Mouse (Mus musculus): ENCODE measurements around the gene Scube3.

Scube3 gene

GRCm38 (mm10) chr17:28135496-28135895, 6.4 kb upstream of the Scube3 start:
- DNase-seq: no peak

GRCm38 (mm10) chr17:28136266-28136665, 5.7 kb upstream of the Scube3 start:
- no peak for DNase-seq

DNA sequence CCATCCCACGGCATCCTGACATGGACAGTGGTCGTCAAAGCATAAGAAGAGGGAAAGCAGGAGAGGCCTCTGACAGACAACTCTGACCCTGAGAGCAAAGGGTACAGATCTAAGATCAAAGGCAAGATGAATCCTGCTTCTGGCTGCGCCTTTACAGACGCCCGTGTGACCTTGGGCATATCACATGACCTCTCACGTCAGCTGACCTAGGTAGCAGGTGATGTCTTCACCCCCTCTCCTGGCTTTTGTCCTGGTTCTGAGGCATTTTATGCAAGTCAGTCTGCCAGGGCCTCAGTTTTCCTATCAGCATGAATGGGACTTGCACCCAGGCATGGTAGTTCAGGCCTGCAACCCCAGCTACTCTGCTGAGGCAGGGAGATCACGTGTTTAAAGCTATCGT, 3.9 kb upstream of the Scube3 start:
- DNase-seq: no peak

GRCm38 (mm10) chr17:28138685-28139084, 3.3 kb upstream of the Scube3 start:
- DNase-seq: no peak

- no peak for DNase-seq
These were observed 1.3 kb upstream of the Scube3 start for GRCm38 (mm10) chr17:28140431-28141204.

- DNase-seq: no peak
These were observed 713 bp upstream of the Scube3 start for GRCm38 (mm10) chr17:28141205-28141650.

DNA sequence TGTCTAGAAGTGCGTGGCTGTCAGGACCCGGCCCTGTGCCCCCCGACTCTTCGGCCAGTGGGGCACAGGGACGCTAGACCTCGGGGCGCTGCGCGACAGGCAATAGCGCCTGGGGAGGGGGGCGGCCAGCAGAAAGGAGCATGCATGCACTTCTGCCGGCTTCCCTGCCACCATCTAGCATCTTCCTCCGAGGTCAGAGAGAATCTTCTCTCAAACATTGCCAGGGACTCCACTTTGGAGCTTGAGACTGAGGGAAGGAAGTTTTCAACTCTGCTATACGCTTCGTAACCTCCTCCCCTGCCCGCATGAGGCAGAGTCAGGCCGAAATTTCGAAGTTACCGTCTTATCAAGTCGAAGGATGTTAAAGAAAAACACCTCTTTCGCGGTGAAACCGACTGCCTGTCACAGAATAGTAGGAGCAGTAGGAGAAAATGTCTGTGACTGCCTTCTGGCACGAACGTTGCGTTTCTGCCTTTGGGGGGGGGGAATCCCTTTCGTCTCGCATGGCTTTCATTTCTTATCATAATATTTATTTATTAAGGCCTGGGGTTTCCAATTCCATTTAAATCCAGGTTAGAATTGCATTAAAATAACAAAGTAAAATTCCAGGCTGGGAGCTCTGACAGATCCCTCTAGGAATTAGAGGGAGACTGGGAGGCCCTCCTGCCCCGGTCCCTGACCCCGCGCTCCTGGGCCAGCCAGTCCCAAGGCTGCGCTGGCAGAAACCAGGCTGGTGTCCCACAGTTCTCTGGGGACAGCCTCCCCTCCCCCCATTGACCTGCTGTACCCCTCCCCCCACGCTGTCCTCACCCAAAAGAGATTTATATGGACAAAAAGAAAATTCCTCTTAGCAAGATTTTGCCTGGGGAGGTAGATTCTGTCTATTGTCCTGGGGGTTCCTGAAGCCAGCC, 1.0 kb downstream of the Scube3 start:
- no peak for DNase-seq

GRCm38 (mm10) chr17:28143751-28144150, 1.8 kb downstream of the Scube3 start:
- DNase-seq: no peak

GRCm38 (mm10) chr17:28144241-28144640, 2.3 kb downstream of the Scube3 start:
- no peak for DNase-seq

DNA sequence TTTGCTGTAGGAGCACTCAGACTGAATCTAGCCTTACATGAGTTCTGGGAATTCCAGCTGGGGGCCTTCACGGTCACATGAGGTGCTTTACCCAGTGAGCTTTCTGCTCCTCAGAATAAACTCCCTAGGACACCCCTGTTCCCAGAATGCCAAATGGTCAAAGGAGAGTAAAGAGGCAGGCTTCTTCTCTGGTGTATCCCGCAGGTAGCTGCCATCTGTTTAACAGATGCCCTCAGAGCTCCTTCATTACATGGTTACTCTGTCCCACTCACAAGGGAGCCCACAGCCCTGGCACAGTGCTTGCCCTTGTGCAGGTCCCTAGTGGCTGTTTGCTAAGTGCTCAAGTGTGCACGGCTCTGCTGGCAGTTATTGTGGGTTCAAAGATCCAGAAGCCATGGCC, 6.3 kb downstream of the Scube3 start:
- no peak for DNase-seq

DNA sequence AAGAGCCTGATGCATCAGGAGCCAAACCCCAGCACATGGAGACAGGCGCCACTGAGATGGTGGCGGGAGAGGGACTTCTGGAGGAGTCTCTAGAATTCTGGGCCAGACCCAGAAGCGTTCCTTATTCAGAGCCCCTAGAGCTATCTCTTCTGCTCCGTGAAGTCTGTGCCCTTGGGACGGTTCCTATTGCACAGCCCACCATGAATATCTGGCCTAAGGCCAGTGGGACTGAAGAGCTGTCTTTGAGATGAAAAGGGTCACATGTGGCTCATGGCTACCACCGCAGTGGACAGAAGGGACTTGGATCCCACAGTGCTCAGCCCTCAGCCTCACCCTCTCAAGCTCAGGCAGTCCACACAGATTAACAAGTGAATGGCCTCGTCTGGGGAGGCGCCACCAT, 7.8 kb downstream of the Scube3 start:
- DNase-seq: no peak

DNA sequence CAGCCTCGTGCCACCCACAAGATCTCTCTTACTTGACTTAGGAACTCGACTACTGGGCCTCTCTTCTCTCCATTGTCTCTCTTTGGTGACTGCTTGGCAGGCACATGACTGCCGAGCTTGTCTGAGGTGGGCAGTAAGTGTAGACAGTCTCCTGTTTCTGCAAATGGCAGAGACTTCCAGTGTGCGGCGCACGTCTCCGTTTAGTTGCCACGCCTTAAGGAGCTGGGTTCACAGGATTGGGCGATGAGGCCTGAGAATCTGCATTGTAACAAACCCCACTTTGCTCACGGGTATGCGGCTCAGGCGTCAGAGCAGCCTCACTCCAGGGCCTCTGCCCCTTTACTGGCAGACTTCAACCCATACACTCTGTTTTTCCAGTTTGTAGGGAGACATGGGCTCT, 8.5 kb downstream of the Scube3 start:
- no peak for DNase-seq

GRCm38 (mm10) chr17:28153095-28153494, 11.2 kb downstream of the Scube3 start:
- no peak for DNase-seq

GRCm38 (mm10) chr17:28154970-28155369, 13.0 kb downstream of the Scube3 start:
- DNase-seq: no peak

DNA sequence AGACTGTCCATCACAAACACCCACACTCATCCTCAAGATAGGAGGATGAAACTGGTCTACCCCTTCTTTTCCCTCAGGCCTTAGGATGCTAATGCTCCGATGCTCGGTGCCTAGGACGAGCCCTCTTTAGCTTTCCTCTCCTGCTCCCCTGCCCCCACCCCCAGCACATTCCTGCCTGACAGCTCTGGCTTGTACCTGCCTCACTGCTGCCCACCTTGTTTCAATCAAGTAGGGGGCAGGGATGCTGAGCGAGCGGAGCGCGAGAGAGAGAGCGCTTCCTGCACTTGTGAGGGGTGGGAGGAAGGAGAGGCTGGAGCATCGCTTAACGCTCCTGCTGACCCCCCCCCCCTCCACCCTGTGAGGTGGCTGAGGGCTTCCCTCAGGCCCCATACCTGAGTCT, 18.4 kb downstream of the Scube3 start:
- DNase-seq: no peak

GRCm38 (mm10) chr17:28161310-28161881, 19.5 kb downstream of the Scube3 start:
- no peak for DNase-seq

GRCm38 (mm10) chr17:28163666-28164065, 21.7 kb downstream of the Scube3 start:
- peak; percentile 54 to 77 for DNase-seq

DNA sequence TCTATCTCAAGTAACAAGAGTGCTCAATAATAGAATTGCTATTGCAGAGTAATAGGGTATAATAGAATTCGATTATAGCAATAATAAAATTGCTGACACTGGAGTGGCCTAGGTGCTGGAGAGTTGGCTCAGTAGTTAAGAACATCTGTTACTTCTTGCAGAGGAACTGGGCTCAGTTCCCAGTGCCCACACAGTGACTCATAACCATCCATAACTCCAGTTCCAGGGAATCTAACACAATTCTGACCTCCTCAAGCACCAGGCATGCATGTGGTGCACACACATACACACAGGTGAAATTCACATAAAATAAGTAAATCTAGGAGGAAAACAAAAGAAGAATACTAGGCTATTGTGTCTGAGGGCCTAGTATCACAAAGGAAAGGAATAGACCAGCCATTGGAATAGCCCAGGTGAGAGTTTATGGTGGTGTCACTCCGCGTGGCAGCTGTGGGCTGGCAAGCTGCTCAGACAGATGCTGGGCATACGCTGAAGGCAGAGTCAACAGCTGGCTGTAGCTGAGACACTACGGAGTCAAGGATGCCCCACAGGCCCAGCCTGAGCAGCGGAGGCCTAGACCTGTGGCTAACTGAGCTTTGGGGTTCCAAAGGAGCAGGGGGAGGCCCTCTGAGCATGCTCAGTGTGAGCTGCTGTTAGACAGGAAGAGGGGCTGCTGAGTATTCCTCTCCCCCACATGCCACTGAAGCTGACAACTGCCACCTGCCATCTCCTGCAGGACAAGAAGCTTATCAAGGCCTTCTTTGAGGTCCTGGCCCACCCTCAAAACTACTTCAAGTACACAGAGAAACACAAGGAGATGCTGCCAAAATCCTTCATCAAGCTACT, 28.7 kb downstream of the Scube3 start:
- DNase-seq: no peak

DNA sequence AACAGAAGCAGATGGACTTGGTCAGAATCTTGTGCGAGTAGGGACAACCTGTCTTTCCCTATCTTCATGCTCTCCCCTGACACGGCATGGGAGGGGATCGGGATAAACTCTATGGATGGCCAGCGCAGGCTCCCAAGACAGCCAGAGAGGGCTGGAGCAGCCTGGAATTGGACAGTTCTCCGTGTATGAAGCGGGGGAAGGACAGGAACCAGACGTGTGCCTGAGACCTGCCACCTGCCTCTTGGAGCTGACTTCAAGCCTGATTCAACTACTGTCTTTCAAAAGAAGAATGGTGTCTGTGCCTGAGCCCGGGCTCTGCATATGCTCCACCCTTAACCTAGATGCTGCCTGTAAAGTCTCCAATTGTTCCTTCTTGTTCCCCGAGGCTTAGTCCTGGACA, 30.7 kb downstream of the Scube3 start:
- DNase-seq: no peak

DNA sequence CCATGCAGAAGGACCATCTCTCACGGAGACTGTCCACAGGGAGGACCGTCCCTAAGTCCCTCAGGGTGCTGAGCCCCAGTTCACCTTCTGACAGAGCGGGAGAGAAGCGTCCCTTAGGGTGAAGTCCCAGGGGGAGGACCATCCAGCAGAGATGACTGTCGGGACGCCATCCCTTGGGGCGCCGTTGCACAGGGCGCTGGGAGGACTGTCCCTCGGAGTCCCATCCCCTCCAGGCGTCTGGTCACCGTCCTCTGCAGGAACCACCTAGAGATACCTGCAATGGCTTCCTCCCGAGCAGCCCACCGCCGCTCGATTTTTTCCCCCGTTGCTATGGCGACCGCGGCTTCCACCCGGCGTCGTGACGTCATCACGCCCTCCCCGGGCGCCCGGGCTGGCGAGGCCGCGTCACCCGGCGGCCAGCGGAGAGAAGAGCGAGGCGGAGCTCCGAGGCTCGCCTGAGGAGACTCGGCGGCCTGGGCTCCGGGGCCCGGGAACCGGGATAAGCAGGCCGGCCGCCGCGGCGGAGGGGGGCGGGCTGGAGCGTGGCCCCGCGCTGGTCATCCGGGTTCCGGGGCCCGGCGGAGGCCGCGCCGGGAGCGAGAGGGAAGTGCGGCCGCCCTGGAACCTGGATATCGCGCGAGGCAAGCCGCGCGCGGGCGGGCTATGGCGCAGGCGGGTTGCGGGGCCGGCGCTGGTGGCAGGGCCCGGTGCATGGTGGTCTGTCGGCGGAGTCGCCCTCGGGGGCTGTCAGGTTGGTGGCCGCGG, 35.0 kb downstream of the Scube3 start, which contains the start of gene Zfp523:
TSS of gene Zfp523 (plus strand) at position 355 of the 765 bp plus-strand sequence.
- DNase-seq: peak; percentile 79 to 86

DNA sequence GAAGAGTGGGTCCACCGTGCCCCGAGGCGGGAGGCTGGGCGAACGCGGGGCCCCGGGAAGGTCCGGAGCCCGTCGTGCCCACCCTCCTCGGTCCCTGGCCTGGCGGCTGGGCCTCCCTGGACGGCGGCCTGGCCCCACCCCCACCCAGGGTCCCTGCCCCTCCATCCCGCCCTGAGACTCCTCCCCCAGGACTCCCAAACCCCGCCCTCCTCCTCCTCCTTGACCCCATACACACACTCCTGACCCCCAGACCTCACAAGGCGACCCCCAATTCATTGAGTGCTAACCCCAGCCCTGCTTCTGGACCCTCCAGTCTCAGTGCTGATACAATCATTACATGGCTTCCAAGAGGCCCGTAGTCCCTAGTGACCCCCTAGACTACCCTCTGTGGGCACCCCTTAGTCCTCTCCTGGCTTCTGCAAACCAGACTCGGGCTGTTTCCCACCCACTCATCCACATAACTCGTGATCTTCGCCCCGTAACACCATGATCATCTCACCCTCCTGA, 35.7 kb downstream of the Scube3 start:
- no peak for DNase-seq

Data from spleen, adult 18-20 months (tissue).